Mouse (Mus musculus): ENCODE results near the gene Gm21953. TPM values are rescaled to one million over a fixed set of nuclear protein-coding genes. Genes with fewer than 3 reads are reported as not detected.

Gm21953 gene
- polyA plus RNA-seq (2015; fragmentation: Nextera tagmentation; extraction: Ambion mirVana), result not detected in 2 replicates

GRCm38 (mm10) chr4:42293967-42294366 lies at the start of gene Gm21953:
Gene Gm21953 (plus strand): TSS chr4:42294267.

GRCm38 (mm10) chr4:42255467-42255866 lies 38.6 kb upstream of the Gm21953 start, which contains the start of gene Ccl21b:
Gene Ccl21b (plus strand): TSS chr4:42255767.

GRCm38 (mm10) chr4:42318034-42318433 lies 24.0 kb downstream of the Gm21953 start, which contains the start of gene Fam205a3:
Gene Fam205a3 (plus strand): TSS chr4:42318334.

Other genes with a start within 250 kb of the Gm21953 start
- not detected in 2 replicates for gene Gm3893, start 203.1 kb upstream of the Gm21953 start, polyA plus RNA-seq (2015; fragmentation: Nextera tagmentation; extraction: Ambion mirVana)
- 1.4 TPM in 1 of 2 replicates, not detected in the other for gene Gm13304, start 179.4 kb upstream of the Gm21953 start, polyA plus RNA-seq (2015; fragmentation: Nextera tagmentation; extraction: Ambion mirVana)
- gene Gm13306, start 140.8 kb upstream of the Gm21953 start, polyA plus RNA-seq (2015; fragmentation: Nextera tagmentation; extraction: Ambion mirVana), result not detected in 2 replicates
- not detected in 2 replicates for gene Gm13305, start 125.7 kb upstream of the Gm21953 start, polyA plus RNA-seq (2015; fragmentation: Nextera tagmentation; extraction: Ambion mirVana)
- not detected in 2 replicates for gene Gm10600, start 53.6 kb upstream of the Gm21953 start, polyA plus RNA-seq (2015; fragmentation: Nextera tagmentation; extraction: Ambion mirVana)
- not detected in 2 replicates for gene Ccl21b, start 38.5 kb upstream of the Gm21953 start, polyA plus RNA-seq (2015; fragmentation: Nextera tagmentation; extraction: Ambion mirVana)
- gene Fam205a3, start 24.1 kb downstream of the Gm21953 start, polyA plus RNA-seq (2015; fragmentation: Nextera tagmentation; extraction: Ambion mirVana), result 0.04 TPM in 1 of 2 replicates, not detected in the other
- gene Gm21586, start 145.1 kb downstream of the Gm21953 start, polyA plus RNA-seq (2015; fragmentation: Nextera tagmentation; extraction: Ambion mirVana), result not detected in 2 replicates
- not detected in 2 replicates for gene Gm2163, start 172.5 kb downstream of the Gm21953 start, polyA plus RNA-seq (2015; fragmentation: Nextera tagmentation; extraction: Ambion mirVana)
- gene Fam205a2, start 233.9 kb downstream of the Gm21953 start, polyA plus RNA-seq (2015; fragmentation: Nextera tagmentation; extraction: Ambion mirVana), result 0.04 TPM in 1 of 2 replicates, not detected in the other